Mouse (Mus musculus) hindbrain, embryonic 13.5 days (tissue): Measurements from ENCODE around the gene Lilra6. TPM values are rescaled to one million over a fixed set of nuclear protein-coding genes. Genes with fewer than 3 reads are reported as not detected.
"Not testable (repeated sequence)": the region's sequence is repeated elsewhere in the genome, so short reads cannot be mapped to it uniquely, and the experiment has no call there.

ENCODE experiments used
- ATAC-seq: fragments of 200-750 bp; cut with Nextera tagmentation; 2 replicates; pipeline ENCODE4 v1.8.0; 2017; ENCODE audit warnings: moderate TSS enrichment; ENCODE audit not compliant: low FRiP score
- H3K27ac ChIP-seq: fragments of 300-500 bp; sonication (generic); 2 replicates; pipeline ENCODE4 v1.5.1; 2015; ENCODE audit warnings: inconsistent platforms, mild to moderate bottlenecking, moderate library complexity
- H3K27me3 ChIP-seq: fragments of 300-500 bp; sonication (generic); 2 replicates; pipeline ENCODE4 v1.6.1; 2015; ENCODE audit warnings: mild to moderate bottlenecking, inconsistent platforms
- H3K36me3 ChIP-seq: fragments of 300-500 bp; sonication (generic); 2 replicates; pipeline ENCODE4 v1.6.1; 2015; ENCODE audit warnings: mild to moderate bottlenecking, inconsistent platforms
- H3K4me1 ChIP-seq: fragments of 300-500 bp; sonication (generic); replicated peaks from 2 replicates; pipeline ENCODE4 v1.6.1; 2015; ENCODE audit warnings: inconsistent platforms
- H3K4me2 ChIP-seq: fragments of 300-500 bp; sonication (generic); 2 replicates; pipeline ENCODE4 v1.6.1; 2015; ENCODE audit warnings: inconsistent platforms, mild to moderate bottlenecking, moderate library complexity
- H3K4me3 ChIP-seq: fragments of 300-500 bp; sonication (generic); 2 replicates; pipeline ENCODE4 v1.5.1; 2015; ENCODE audit warnings: mild to moderate bottlenecking, inconsistent platforms
- H3K9ac ChIP-seq: fragments of 300-500 bp; sonication (generic); 2 replicates; pipeline ENCODE4 v1.6.1; 2015; ENCODE audit warnings: mild to moderate bottlenecking, inconsistent platforms
- H3K9me3 ChIP-seq: fragments of 300-500 bp; sonication (generic); 2 replicates; pipeline ENCODE4 v1.6.1; 2016; ENCODE audit warnings: inconsistent platforms
- WGBS: fragments of 180-500 bp; shearing (Covaris S2); methylation state at CpG from one replicate; pipeline ENCODE4 v1.1.7; 2015; 5-methylcytosine and 5-hydroxymethylcytosine counted together
- polyA plus RNA-seq: library from polyadenylated mRNA; unstranded; fragments of >200 nt; fragmentation: Nextera tagmentation; extraction: Ambion mirVana; gene quantifications from 2 replicates; pipeline ENCODE4 v1.2.1, GENCODE M21; 2015

Gene Lilra6
- polyA plus RNA-seq, result not detected in 2 replicates

GRCm38 (mm10) chr7:3915387-3915786, at the start of gene Lilra6:
TSS of gene Lilra6 (minus strand) at chr7:3915503.
- H3K4me3 ChIP-seq, H3K9me3 ChIP-seq, H3K4me2 ChIP-seq, H3K36me3 ChIP-seq, H3K27ac ChIP-seq, H3K27me3 ChIP-seq, ATAC-seq, H3K4me1 ChIP-seq, H3K9ac ChIP-seq: not testable (repeated sequence)
- WGBS, result 64% methylated on average over 2 of the region's 2 CpGs

GRCm38 (mm10) chr7:3962017-3962416, 46.7 kb upstream of the Lilra6 start:
- no peak for ATAC-seq
- Histone ChIP-seq H3K27ac (no peak overlapping the region), H3K9me3 (0 out of 2 replicates have a peak, but pooled peaks cover 2% of the 10 kb centered on the region), H3K9ac (no peak overlapping the region), H3K4me1 (no peaks in the 10 kb centered on the region), H3K4me2 (no peak overlapping the region), H3K4me3 (no peak overlapping the region), H3K27me3 (no peaks in the 10 kb centered on the region), H3K36me3 (no peaks in the 10 kb centered on the region)
- 92% methylated on average over 2 of the region's 2 CpGs for WGBS

- Histone ChIP-seq H3K27ac (no peak overlapping the region), H3K27me3 (no peaks in the 10 kb centered on the region), H3K9me3 (0 out of 2 replicates have a peak, but pooled peaks cover 2% of the 10 kb centered on the region), H3K4me2 (no peak overlapping the region), H3K36me3 (no peaks in the 10 kb centered on the region), H3K4me1 (no peaks in the 10 kb centered on the region), H3K9ac (no peak overlapping the region), H3K4me3 (no peak overlapping the region)
- 87% methylated on average over 3 of the region's 3 CpGs for WGBS
- no peak for ATAC-seq
Measured at GRCm38 (mm10) chr7:3957387-3957786, 42.1 kb upstream of the Lilra6 start.

DNA sequence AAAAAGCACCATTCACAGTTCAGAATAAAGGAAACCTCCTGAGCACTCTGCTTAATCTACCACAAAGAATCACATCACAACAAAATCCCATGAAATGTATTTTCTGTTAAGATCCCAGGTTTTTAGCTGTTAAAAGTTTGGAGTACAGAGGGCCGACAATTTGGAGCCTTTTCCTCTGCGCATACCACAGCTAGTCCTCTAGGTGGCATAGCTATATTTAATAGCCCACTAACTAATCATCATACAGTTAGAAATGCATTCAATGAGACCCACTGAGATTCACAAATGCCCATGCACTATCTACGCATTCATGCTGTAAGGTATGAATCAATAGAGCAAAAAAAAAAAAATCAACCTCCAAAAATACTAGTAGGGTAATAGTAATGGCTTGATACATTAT, 33.9 kb upstream of the Lilra6 start:
- Histone ChIP-seq H3K4me2 (no peak overlapping the region), H3K9ac (no peak overlapping the region), H3K27ac (no peak overlapping the region), H3K4me1 (no peaks in the 10 kb centered on the region), H3K9me3 (no peaks in the 10 kb centered on the region), H3K27me3 (no peaks in the 10 kb centered on the region), H3K4me3 (no peak overlapping the region), H3K36me3 (no peaks in the 10 kb centered on the region)
- 86% methylated on average over 3 of the region's 3 CpGs for WGBS
- ATAC-seq, result no peak

DNA sequence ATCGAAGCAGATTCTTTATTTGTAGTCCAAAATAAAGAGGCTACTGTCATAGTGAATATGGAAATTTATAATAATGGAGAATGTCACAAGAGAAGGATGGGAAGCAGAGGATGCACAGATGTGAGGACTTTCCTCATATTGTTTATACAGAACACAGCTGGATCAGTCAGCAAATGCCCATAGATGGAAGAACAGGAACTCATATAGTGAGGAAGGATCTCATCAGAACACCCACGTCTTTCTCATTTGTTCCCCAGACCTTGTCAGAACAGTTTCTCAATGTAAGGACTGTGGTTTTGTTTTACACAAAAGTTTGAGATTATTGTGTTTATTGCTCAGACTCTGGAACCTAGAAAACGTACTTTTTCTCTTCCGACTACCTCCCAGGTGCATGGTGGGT, 32.9 kb upstream of the Lilra6 start:
- Histone ChIP-seq H3K9ac (no peak overlapping the region), H3K4me3 (no peak overlapping the region), H3K4me2 (no peak overlapping the region), H3K27ac (no peak overlapping the region), H3K27me3 (no peaks in the 10 kb centered on the region), H3K9me3 (no peaks in the 10 kb centered on the region), H3K4me1 (no peaks in the 10 kb centered on the region), H3K36me3 (no peaks in the 10 kb centered on the region)
- 80% methylated on average over 4 of the region's 4 CpGs for WGBS
- ATAC-seq, result no peak

DNA sequence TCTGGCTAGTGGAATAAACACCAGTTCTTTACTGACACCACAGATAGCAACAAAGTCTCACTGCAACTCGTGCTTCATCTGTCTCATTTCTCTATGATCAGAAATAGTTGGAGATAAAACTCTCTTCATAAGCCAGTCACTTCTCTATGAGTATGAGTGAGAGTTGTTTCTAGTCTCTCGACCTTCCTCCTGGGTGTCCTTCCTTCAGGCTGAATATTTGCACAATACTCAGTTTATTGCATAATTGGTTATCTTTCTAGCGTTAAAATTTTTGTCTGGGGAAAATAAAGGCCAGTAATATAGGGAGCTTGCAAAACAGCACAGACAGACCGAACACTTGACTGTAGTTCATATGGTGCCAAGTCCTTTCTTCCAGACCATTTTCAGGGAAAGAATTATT, 30.8 kb upstream of the Lilra6 start:
- no peak for ATAC-seq
- H3K36me3 ChIP-seq, result no peaks in the 10 kb centered on the region
- no peak overlapping the region for H3K4me2 ChIP-seq
- H3K9me3 ChIP-seq, result no peaks in the 10 kb centered on the region
- WGBS, result 71% methylated on average over 4 of the region's 4 CpGs
- no peaks in the 10 kb centered on the region for H3K27me3 ChIP-seq
- H3K27ac ChIP-seq, result no peak overlapping the region
- H3K4me3 ChIP-seq, result no peak overlapping the region
- H3K9ac ChIP-seq, result no peak overlapping the region
- no peaks in the 10 kb centered on the region for H3K4me1 ChIP-seq

GRCm38 (mm10) chr7:3940915-3941314, 25.6 kb upstream of the Lilra6 start:
- no peak overlapping the region for H3K9ac ChIP-seq
- H3K36me3 ChIP-seq, result no peaks in the 10 kb centered on the region
- no peaks in the 10 kb centered on the region for H3K4me1 ChIP-seq
- H3K4me2 ChIP-seq, result no peak overlapping the region
- no peak overlapping the region for H3K4me3 ChIP-seq
- H3K27me3 ChIP-seq, result no peaks in the 10 kb centered on the region
- ATAC-seq, result no peak
- no peaks in the 10 kb centered on the region for H3K9me3 ChIP-seq
- 74% methylated on average over 3 of the region's 3 CpGs for WGBS
- no peak overlapping the region for H3K27ac ChIP-seq

- no peak for ATAC-seq
- no peaks in the 10 kb centered on the region for H3K9me3 ChIP-seq
- H3K4me2 ChIP-seq, result no peak overlapping the region
- H3K4me3 ChIP-seq, result no peak overlapping the region
- H3K9ac ChIP-seq, result no peak overlapping the region
- H3K4me1 ChIP-seq, result no peaks in the 10 kb centered on the region
- no peak overlapping the region for H3K27ac ChIP-seq
- no peaks in the 10 kb centered on the region for H3K36me3 ChIP-seq
- H3K27me3 ChIP-seq, result no peaks in the 10 kb centered on the region
- 80% methylated on average over 1 of the region's 1 CpGs for WGBS
Measured at GRCm38 (mm10) chr7:3939866-3940525, 24.7 kb upstream of the Lilra6 start.

GRCm38 (mm10) chr7:3935473-3935872, 20.2 kb upstream of the Lilra6 start:
- H3K4me2 ChIP-seq, H3K27me3 ChIP-seq, H3K9ac ChIP-seq, H3K36me3 ChIP-seq, H3K27ac ChIP-seq, ATAC-seq, H3K4me1 ChIP-seq, H3K4me3 ChIP-seq, H3K9me3 ChIP-seq: not testable (repeated sequence)

GRCm38 (mm10) chr7:3903704-3904103, 11.6 kb downstream of the Lilra6 start:
- Histone ChIP-seq H3K36me3 (no peaks in the 10 kb centered on the region), H3K4me1 (no peaks in the 10 kb centered on the region), H3K27ac (no peak overlapping the region), H3K4me2 (no peak overlapping the region), H3K9ac (no peak overlapping the region), H3K9me3 (no peaks in the 10 kb centered on the region), H3K27me3 (no peaks in the 10 kb centered on the region), H3K4me3 (no peak overlapping the region)
- WGBS, result 25% methylated on average over 1 of the region's 1 CpGs
- no peak for ATAC-seq

DNA sequence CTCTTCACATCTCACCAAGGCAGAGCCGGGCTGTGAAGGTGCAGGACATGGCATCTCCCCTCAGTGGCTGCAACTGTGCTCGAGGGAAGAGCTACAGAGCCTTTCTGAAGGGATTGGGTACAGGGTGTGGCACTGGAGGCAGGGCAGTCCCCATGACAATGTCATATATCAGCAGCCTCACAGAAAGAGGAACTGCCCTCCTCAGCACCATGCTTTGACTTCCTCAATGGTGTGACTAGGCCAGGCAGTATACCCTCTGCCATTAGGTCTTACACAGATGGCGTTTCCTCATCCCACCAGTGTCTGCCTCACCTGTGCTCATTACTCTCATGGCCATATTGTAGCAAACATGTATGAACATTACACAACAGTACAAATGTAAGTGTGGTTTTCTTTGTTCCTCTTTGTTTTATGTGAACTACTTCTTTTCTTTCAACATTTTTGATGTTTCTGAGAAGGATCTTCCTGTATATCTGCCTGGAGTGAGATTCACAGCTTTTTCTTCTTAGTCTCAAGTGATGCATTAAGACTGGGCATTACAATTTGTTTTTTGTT, 17.2 kb downstream of the Lilra6 start, which contains the start of gene Gm14548:
Gene Gm14548 (minus strand): TSS at position 85 of the 555 bp plus-strand sequence.
- H3K36me3 ChIP-seq, H3K9ac ChIP-seq, H3K4me3 ChIP-seq, H3K4me1 ChIP-seq, H3K4me2 ChIP-seq, H3K9me3 ChIP-seq, ATAC-seq, H3K27ac ChIP-seq, H3K27me3 ChIP-seq: not testable (repeated sequence)
- 61% methylated on average over 3 of the region's 3 CpGs for WGBS

- H3K27me3 ChIP-seq, H3K4me2 ChIP-seq, H3K4me3 ChIP-seq, H3K36me3 ChIP-seq, ATAC-seq, H3K4me1 ChIP-seq, H3K9ac ChIP-seq, H3K9me3 ChIP-seq, H3K27ac ChIP-seq: not testable (repeated sequence)
- no CpG with 5 or more reads among the region's 1 CpGs for whole genome bisulfite sequencing
Measured at GRCm38 (mm10) chr7:3875032-3875431, 40.3 kb downstream of the Lilra6 start.
